Mouse (Mus musculus) gastrocnemius, adult 18-20 months (tissue): ENCODE data around the gene Chrna4. TPM values are rescaled to one million over a fixed set of nuclear protein-coding genes. Genes with fewer than 3 reads are reported as not detected.
A peak's percentile ranks its signal among the peaks of the same experiment; 100 is the strongest.

Experiments used
- DNase-seq: peaks from one replicate; pipeline ENCODE4 v3.0.0; 2021; ENCODE audit warnings: low spot score
- total RNA-seq, 2 experiments: library from RNA; stranded (reverse); gene quantifications; 2 replicates each; pipeline ENCODE4 v1.2.3; 2021

Gene Chrna4
- total RNA-seq, 2 experiments from 2014 or later: 0.09 TPM; not detected in 1

- no peak for DNase-seq
Observed at GRCm38 (mm10) chr2:181038644-181039355, 4.5 kb downstream of the Chrna4 start.

GRCm38 (mm10) chr2:181036561-181036960 lies 6.8 kb downstream of the Chrna4 start:
- no peak for DNase-seq

- DNase-seq: no peak
Observed at GRCm38 (mm10) chr2:181035186-181035585, 8.2 kb downstream of the Chrna4 start.

GRCm38 (mm10) chr2:181033310-181033709 lies 10.0 kb downstream of the Chrna4 start:
- no peak for DNase-seq

GRCm38 (mm10) chr2:181032407-181032806 lies 10.9 kb downstream of the Chrna4 start:
- no peak for DNase-seq

- DNase-seq: no peak
Observed at GRCm38 (mm10) chr2:181031406-181031934, 11.9 kb downstream of the Chrna4 start.

GRCm38 (mm10) chr2:181008339-181008738 lies 35.0 kb downstream of the Chrna4 start:
- DNase-seq: no peak

GRCm38 (mm10) chr2:181007054-181007453 lies 36.3 kb downstream of the Chrna4 start:
- no peak for DNase-seq

- no peak for DNase-seq
Observed at GRCm38 (mm10) chr2:180996905-180997304, 46.4 kb downstream of the Chrna4 start.

- peak; percentile 40 for DNase-seq
Observed at GRCm38 (mm10) chr2:180996436-180996835, 46.9 kb downstream of the Chrna4 start.

GRCm38 (mm10) chr2:180995457-180995856 lies 47.9 kb downstream of the Chrna4 start:
- DNase-seq: no peak

GRCm38 (mm10) chr2:180994360-180994759 lies 49.0 kb downstream of the Chrna4 start:
- no peak for DNase-seq

- DNase-seq: no peak
Observed at GRCm38 (mm10) chr2:180990347-180990746, 53.0 kb downstream of the Chrna4 start.

GRCm38 (mm10) chr2:180988948-180989347 lies 54.4 kb downstream of the Chrna4 start:
- no peak for DNase-seq

GRCm38 (mm10) chr2:180988347-180988913 lies 54.9 kb downstream of the Chrna4 start:
- no peak for DNase-seq

- DNase-seq: no peak
Observed at GRCm38 (mm10) chr2:180987432-180988030, 55.8 kb downstream of the Chrna4 start.

GRCm38 (mm10) chr2:180987001-180987400 lies 56.3 kb downstream of the Chrna4 start:
- DNase-seq: no peak

GRCm38 (mm10) chr2:180986449-180986848 lies 56.9 kb downstream of the Chrna4 start, which contains the start of gene Col20a1:
Gene Col20a1, plus strand, starts transcription at chr2:180986535.
- DNase-seq: no peak

- DNase-seq: no peak
Observed at GRCm38 (mm10) chr2:180985635-180986034, 57.7 kb downstream of the Chrna4 start.

GRCm38 (mm10) chr2:180981133-180981532 lies 62.2 kb downstream of the Chrna4 start:
- no peak for DNase-seq
